Mouse (Mus musculus): Measurements from ENCODE around the gene Med1.
"Not testable (repeated sequence)": the region's sequence is repeated elsewhere in the genome, so short reads cannot be mapped to it uniquely, and the experiment has no call there.

Gene Med1

GRCm38 (mm10) chr11:98192901-98193805 is at the start of gene Med1:
Gene Med1, minus strand, starts transcription at chr11:98193293.
- DNase-seq, result peak; percentile 81 to 91

- DNase-seq, result no peak
Measured at GRCm38 (mm10) chr11:98238995-98239394, 45.9 kb upstream of the Med1 start.

- DNase-seq, result no peak
Measured at GRCm38 (mm10) chr11:98238416-98238815, 45.3 kb upstream of the Med1 start.

- no peak for DNase-seq
Measured at GRCm38 (mm10) chr11:98226349-98226748, 33.3 kb upstream of the Med1 start.

GRCm38 (mm10) chr11:98213311-98213710 is 20.2 kb upstream of the Med1 start:
- no peak for DNase-seq

GRCm38 (mm10) chr11:98209661-98210060 is 16.6 kb upstream of the Med1 start:
- DNase-seq, result not testable (repeated sequence)

GRCm38 (mm10) chr11:98206281-98206680 is 13.2 kb upstream of the Med1 start:
- not testable (repeated sequence) for DNase-seq

GRCm38 (mm10) chr11:98205463-98205862 is 12.4 kb upstream of the Med1 start:
- no peak for DNase-seq

- DNase-seq, result no peak
Measured at GRCm38 (mm10) chr11:98203931-98204421, 10.9 kb upstream of the Med1 start.

- DNase-seq, result no peak
Measured at GRCm38 (mm10) chr11:98203351-98203911, 10.3 kb upstream of the Med1 start.

GRCm38 (mm10) chr11:98202641-98203350 is 9.7 kb upstream of the Med1 start, which contains the start of gene Cdk12:
Gene Cdk12, plus strand, starts transcription at chr11:98203059.
- DNase-seq, result peak; percentile 91 to 94

- DNase-seq, result peak; percentile 15 to 25
Measured at GRCm38 (mm10) chr11:98201791-98202640, 8.9 kb upstream of the Med1 start.

GRCm38 (mm10) chr11:98190820-98191219 is 2.3 kb downstream of the Med1 start:
- DNase-seq, result no peak

GRCm38 (mm10) chr11:98187640-98188395 is 5.3 kb downstream of the Med1 start:
- DNase-seq, result no peak

GRCm38 (mm10) chr11:98182149-98182548 is 10.9 kb downstream of the Med1 start:
- DNase-seq, result not testable (repeated sequence)

GRCm38 (mm10) chr11:98168400-98168799 is 24.7 kb downstream of the Med1 start:
- DNase-seq, result no peak

- DNase-seq, result no peak
Measured at GRCm38 (mm10) chr11:98155094-98155493, 38.0 kb downstream of the Med1 start.

- no peak for DNase-seq
Measured at GRCm38 (mm10) chr11:98150625-98151156, 42.4 kb downstream of the Med1 start.

GRCm38 (mm10) chr11:98149786-98150624 is 43.1 kb downstream of the Med1 start, which contains the start of gene Fbxl20:
Gene Fbxl20, minus strand, starts transcription at chr11:98150403.
- peak; percentile 82 for DNase-seq

- DNase-seq, result peak; percentile 84 to 89
Measured at GRCm38 (mm10) chr11:98149304-98149750, 43.8 kb downstream of the Med1 start.

Measured in thymus, adult 18-20 months (tissue).